Mouse (Mus musculus): ENCODE data around the gene AW822073.

AW822073 gene

DNA sequence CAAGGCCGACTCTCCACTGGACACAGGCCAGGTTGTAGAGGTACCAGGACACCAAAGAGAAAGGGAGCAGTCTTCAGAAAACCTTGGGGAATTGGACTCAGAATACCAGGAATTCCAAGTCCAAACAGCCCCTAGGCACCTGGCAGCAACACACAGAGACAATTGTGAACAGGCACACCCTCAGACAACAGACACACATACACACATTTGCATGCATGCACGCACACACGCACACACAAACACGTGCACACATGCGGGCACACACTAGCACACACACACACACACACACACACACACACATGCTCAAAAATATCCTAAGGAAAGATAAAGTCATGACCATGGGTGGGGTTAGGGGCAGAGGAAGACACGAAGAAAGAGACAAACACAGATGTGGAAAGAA lies 4.0 kb downstream of the AW822073 start:
- DNase-seq: no peak

DNA sequence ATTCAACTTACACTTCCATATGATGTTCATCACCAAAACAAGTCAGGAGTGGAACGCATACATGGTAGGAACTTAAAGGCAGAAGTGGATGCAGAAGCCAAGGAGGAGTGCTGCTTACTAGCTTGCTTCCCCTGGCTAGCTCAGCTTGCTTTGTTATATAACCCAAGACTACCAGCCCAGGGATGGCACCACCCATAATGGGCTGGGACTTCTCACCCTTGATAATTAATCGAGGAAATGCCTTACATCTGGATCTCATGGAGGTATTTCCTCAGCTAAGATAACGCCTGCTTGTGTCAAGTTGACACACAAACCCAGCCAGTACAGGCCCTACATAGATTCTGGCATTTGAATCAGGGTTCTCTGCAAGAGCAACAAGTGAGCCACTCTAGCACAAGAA lies 7.4 kb downstream of the AW822073 start:
- DNase-seq: no peak

DNA sequence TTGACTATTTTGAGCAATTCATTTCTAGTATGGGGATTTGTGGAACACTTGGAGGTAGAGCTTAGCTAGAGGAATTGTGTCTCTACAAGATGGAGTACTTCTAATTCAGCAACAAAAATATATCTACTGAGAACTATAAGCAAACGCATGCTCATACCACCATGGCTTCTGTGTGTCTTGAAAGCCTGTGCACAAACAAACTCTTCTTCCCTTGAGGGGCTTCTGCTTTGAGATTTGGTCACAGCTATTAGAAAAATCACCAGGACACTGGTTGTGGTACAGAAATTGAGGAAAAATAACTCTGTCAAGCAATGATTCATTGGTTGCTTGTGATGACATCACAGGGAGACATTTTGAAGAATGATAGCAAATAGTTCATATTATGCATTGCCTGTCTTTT lies 9.4 kb downstream of the AW822073 start:
- DNase-seq: no peak

DNA sequence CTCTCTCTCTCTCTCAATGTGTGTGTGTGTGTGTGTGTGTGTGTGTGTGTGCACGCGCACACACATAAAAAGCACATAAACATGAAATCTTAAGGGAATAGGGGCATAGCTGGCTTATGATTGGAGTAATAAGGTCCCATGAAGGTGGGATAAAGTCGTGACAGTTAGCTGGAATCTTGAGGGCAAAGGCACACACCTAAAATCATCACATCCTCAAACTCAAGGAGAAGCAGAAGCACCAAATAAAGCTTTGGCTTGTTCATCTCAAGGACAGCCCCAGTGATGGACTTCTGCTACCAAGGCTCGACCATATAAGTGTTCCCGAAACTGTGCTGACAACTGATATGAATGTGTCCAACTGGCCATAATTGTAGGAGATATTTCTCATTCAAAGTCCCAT lies 9.8 kb downstream of the AW822073 start:
- no peak for DNase-seq

DNA sequence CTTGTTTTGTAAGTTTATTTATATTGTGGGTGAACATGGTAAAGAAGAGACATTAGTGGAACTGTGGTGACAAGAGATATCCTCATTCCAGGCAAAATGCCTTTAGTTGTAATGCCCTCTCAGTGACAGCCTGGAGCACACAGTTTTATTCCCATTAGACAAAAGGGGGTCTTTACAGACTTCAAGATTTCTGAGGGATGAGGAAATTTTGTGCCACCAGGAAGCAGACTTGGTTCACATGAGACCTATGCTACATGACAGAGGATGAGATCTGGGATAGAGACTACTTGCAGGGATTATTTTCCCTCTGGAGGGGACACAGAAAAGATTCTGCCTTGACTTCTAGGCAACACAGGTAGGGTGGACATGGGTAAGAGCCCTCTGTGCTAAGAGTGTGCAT lies 10.2 kb downstream of the AW822073 start:
- DNase-seq: no peak

DNA sequence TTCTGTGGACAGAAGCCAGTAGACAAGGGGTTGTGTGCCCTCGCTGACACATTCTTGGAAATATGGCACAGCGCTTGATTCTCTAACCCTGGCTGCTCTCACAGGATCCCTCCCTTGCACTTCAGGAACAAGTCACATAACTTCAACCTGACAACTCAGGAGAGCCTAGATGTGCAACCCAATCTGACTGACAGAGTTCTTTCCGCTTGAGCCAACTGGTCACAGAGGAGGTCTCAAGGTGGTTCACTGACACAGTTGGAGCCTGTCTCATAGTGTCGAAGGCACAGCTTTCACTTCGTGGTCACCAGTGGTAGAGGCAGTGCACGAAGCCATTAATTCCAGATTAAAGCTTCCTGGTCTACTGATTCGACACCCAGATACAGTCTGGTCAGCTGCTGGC lies 12.5 kb downstream of the AW822073 start:
- DNase-seq: no peak

DNA sequence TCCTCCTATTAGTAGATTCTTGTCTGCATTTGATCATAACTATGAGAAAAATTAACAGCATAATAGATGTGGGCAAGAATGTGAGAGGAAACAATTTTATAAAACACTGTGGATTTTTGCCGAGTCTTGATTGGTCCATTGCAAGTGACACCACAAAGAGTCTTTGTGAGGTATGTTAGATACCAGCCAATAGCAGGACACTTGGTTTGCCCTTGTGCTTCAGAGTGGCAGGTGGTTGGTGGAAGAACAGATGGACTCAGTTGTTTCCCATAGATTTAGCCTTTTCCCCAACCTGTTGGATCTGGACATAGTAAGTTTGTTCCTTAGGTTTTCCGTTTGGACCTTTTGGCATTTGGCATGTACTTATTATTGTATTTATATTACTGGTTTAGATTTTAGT lies 13.5 kb downstream of the AW822073 start:
- no peak for DNase-seq

DNA sequence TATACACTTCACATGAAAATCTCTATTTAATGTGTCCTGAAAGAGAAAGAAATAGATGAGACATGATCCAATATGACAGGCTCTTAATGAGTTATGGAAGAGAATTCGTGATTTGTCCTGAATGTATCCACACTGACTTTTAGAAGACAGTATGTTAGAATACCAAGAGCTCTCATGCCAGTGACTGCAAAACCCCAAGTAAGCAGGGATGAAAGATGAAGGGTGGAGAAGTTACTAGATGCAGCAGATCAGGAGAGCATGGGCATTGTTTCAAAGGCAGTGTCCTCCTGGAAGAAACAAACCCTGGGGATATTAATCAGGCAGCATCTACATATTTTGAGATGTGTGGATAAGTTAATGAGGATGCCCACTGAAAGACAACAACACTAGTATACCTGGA lies 14.2 kb downstream of the AW822073 start:
- DNase-seq: no peak

DNA sequence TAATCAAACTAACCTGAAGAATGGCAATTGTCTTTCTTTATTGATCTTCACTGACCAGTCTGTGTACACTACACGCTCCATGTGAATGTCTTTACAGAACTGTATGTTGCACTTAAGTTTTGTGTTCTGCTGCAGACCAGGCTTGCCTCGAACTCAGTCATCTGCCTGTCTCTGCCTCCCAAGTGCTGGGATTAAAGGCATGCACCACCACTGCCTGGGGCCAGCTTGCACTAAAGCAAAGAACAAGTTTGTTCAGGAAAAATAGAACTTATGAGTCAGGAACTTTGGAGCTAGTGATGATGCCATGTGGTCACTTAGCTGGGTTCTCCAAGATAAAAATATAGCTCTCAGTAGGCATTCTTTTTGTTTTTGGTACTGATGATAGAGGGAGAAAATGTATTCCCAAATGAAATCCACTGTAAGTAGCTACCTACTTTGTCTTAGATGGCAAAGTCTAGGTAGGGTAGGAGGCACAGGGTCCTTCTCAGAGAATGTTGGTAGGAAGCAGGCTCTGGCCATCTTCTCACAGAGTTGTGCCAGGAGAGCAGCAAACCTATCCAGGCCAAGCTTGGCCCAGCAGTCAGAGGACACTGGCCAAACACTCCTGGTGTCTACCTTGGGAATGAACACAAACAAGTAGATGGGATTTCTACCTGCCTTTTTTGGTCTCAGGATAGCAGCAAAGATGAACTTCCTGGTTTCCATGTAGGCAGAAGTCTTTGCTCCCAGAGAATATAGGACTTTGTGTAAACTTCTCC lies 14.8 kb downstream of the AW822073 start:
- no peak for DNase-seq

DNA sequence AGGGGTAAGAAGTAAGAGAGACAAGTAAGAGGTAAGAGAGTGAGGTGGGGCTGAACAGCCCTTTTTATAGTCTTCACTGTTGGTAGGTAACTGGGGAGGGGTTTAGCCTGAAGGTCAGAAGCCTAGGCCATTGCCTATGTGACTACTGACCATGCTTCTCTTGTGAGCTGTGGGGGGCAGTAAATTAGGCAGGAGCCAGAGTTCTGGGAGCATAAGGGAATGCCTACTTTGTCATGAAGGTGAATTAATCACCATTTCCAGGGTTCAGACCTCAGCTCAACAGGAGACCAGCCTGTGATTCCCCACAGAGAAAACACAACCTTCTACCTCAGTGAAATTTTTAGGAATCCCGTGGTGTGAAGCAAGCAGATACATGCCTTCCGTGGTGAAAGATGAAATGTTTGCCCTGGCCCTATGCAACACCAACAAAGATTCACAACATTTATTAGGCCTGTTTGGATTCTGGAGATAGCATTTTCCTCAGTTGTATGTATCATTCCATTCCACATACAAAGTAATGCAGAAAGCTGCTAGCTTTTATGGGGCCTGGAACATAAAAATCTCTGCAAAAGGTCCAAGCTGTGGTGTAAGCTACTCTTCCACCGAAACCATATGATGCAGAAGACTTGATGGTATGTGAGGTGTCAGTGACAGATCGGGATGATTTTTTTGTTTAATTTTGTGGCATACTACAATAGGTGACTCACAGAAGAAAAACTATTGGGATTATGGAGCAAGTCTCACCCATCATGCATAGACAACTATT lies 17.9 kb downstream of the AW822073 start:
- DNase-seq: no peak

DNA sequence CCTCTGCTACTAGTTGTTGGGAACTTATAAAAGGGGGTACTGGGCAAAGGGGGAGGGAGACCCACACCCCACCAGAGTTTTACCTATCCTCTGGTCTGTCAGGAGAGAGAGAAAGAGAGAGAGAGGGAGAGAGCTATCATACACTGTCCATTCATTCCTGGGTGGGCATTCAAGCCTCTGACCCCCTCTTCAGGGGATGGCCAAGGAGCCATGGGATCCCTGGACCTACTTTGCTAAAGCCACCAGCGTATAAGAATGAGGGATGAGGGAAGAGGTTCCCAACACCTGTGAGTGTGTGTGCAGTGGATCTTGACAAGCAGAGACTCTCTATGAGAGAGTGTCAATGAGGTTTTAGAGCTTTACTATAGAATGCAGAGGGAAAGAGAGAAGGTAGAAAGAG lies 18.7 kb downstream of the AW822073 start:
- no peak for DNase-seq

Data from lung, adult 18-20 months (tissue).